Mouse (Mus musculus) layer of hippocampus, adult 9-11 months (tissue): ENCODE measurements around the gene Cacna1a.

Experiments used
- DNase-seq: peaks from one replicate; pipeline ENCODE4 v3.0.0; 2022

Gene Cacna1a

GRCm38 (mm10) chr8:84413886-84414851, 25.9 kb downstream of the Cacna1a start:
- DNase-seq, result peak; percentile 66

GRCm38 (mm10) chr8:84414918-84415317, 26.7 kb downstream of the Cacna1a start:
- DNase-seq, result no peak

GRCm38 (mm10) chr8:84415378-84415898, 27.2 kb downstream of the Cacna1a start:
- DNase-seq, result no peak

- no peak for DNase-seq
Observed at GRCm38 (mm10) chr8:84416041-84416440, 27.8 kb downstream of the Cacna1a start.

GRCm38 (mm10) chr8:84416915-84417314, 28.7 kb downstream of the Cacna1a start:
- no peak for DNase-seq

GRCm38 (mm10) chr8:84417840-84418239, 29.6 kb downstream of the Cacna1a start:
- no peak for DNase-seq

GRCm38 (mm10) chr8:84424426-84424825, 36.2 kb downstream of the Cacna1a start:
- DNase-seq, result no peak

- DNase-seq, result no peak
Observed at GRCm38 (mm10) chr8:84426087-84426486, 37.8 kb downstream of the Cacna1a start.

GRCm38 (mm10) chr8:84426582-84426981, 38.3 kb downstream of the Cacna1a start:
- peak; percentile 56 for DNase-seq

GRCm38 (mm10) chr8:84428034-84428433, 39.8 kb downstream of the Cacna1a start:
- DNase-seq, result no peak

- DNase-seq, result no peak
Observed at GRCm38 (mm10) chr8:84429014-84429413, 40.8 kb downstream of the Cacna1a start.

- DNase-seq, result no peak
Observed at GRCm38 (mm10) chr8:84429492-84429891, 41.3 kb downstream of the Cacna1a start.

GRCm38 (mm10) chr8:84435370-84435769, 47.1 kb downstream of the Cacna1a start:
- no peak for DNase-seq

- no peak for DNase-seq
Observed at GRCm38 (mm10) chr8:84439813-84440212, 51.6 kb downstream of the Cacna1a start.

- DNase-seq, result no peak
Observed at GRCm38 (mm10) chr8:84442043-84442442, 53.8 kb downstream of the Cacna1a start.

- no peak for DNase-seq
Observed at GRCm38 (mm10) chr8:84446571-84446991, 58.3 kb downstream of the Cacna1a start.

- no peak for DNase-seq
Observed at GRCm38 (mm10) chr8:84454532-84454931, 66.3 kb downstream of the Cacna1a start.

- no peak for DNase-seq
Observed at GRCm38 (mm10) chr8:84458853-84459252, 70.6 kb downstream of the Cacna1a start.

GRCm38 (mm10) chr8:84459276-84459675, 71.0 kb downstream of the Cacna1a start:
- DNase-seq, result peak; percentile 69

- DNase-seq, result no peak
Observed at GRCm38 (mm10) chr8:84460698-84461097, 72.5 kb downstream of the Cacna1a start.

- no peak for DNase-seq
Observed at GRCm38 (mm10) chr8:84466932-84467331, 78.7 kb downstream of the Cacna1a start.

GRCm38 (mm10) chr8:84469076-84469475, 80.8 kb downstream of the Cacna1a start:
- no peak for DNase-seq

- no peak for DNase-seq
Observed at GRCm38 (mm10) chr8:84471271-84471995, 83.2 kb downstream of the Cacna1a start.

- no peak for DNase-seq
Observed at GRCm38 (mm10) chr8:84474456-84474855, 86.2 kb downstream of the Cacna1a start.
